In genomic region chr7:39487159-39487853, GRCm38 (mm10) we compare ENCODE assay signal across 8 mouse cellular contexts. TPM values are rescaled to one million over a fixed set of nuclear protein-coding genes. Genes with fewer than 3 reads are reported as not detected.
A peak's percentile ranks its signal among the peaks of the same experiment; 100 is the strongest.
DNase-seq lines count a peak whose midpoint lies in the region; ATAC-seq and TF ChIP-seq lines count a peak whose summit lies in the region.

No protein-coding gene starts in this region.

- WGBS in heart, embryonic 14.5 days = 10% methylated on average over 23 of the region's 23 CpGs
- WGBS in limb, embryonic 14.5 days = 18% methylated on average over 18 of the region's 23 CpGs

- ATAC-seq in heart, embryonic 14.5 days (ENCODE audit: insufficient number of reproducible peaks, insufficient read depth, low FRiP score, low read depth) = no peak
- peak; percentile 83 for ATAC-seq in limb, embryonic 14.5 days (ENCODE audit: low FRiP score, low read depth)
- no peak for ATAC-seq in monocyte, adult 5-6 weeks (replicated peaks; ENCODE audit: insufficient number of reproducible peaks, low FRiP score, low TSS enrichment, poor library complexity, severe bottlenecking)

- no peaks in the 10 kb centered on the region for H3K9me3 ChIP-seq in heart, embryonic 14.5 days (ENCODE audit: control insufficient read depth, low read length)
- H3K9me3 ChIP-seq in limb, embryonic 14.5 days (ENCODE audit: control insufficient read depth, low read length) = no peaks in the 10 kb centered on the region

- no peak overlapping the region for H3K27ac ChIP-seq in heart, embryonic 14.5 days (replicated peaks in 1 of 2; ENCODE audit: control insufficient read depth in 1 of 2, insufficient read depth in 1 of 2, low read depth in 2 of 2, low read length in 2 of 2)
- no peak overlapping the region for H3K27ac ChIP-seq in limb, embryonic 14.5 days (replicated peaks; ENCODE audit: low read depth, low read length)

- peak overlapping the region; percentile 43 to 55 for H3K4me3 ChIP-seq in heart, embryonic 14.5 days (ENCODE audit: control insufficient read depth in 1 of 2, insufficient read depth in 1 of 2, low read depth in 1 of 2, low read length in 2 of 2)
- H3K4me3 ChIP-seq in limb, embryonic 14.5 days (replicated peaks; ENCODE audit: low read length) = peak overlapping the region; percentile 51

- H3K36me3 ChIP-seq in heart, embryonic 14.5 days (ENCODE audit: control insufficient read depth, insufficient read depth, low read length) = no peaks in the 10 kb centered on the region
- H3K36me3 ChIP-seq in limb, embryonic 14.5 days (ENCODE audit: control insufficient read depth, insufficient read depth, low read length) = no peaks in the 10 kb centered on the region

- peak overlapping the region; percentile 58 for H3K9ac ChIP-seq in heart, embryonic 14.5 days (ENCODE audit: low read length)
- H3K9ac ChIP-seq in limb, embryonic 14.5 days (ENCODE audit: low read depth, low read length, severe bottlenecking) = peak overlapping the region; percentile 77

- no peaks in the 10 kb centered on the region for H3K4me1 ChIP-seq in heart, embryonic 14.5 days (ENCODE audit: control insufficient read depth in 2 of 2, insufficient read depth in 2 of 2, low read length in 2 of 2)
- no peaks in the 10 kb centered on the region for H3K4me1 ChIP-seq in limb, embryonic 14.5 days (ENCODE audit: control insufficient read depth, insufficient read depth, low read length)

- DNase-seq in layer of hippocampus, postnatal 14 days (ENCODE audit: low spot score in 2 of 2) = peak; percentile 14 to 25
- no peak for DNase-seq in layer of hippocampus, adult 18-20 months (ENCODE audit: low spot score in 2 of 2)
- DNase-seq in cerebellum, adult 9-11 months = peak; percentile 71
- peak; percentile 64 for DNase-seq in limb, embryonic 14.5 days (ENCODE audit: low spot score)
- peak; percentile 54 for DNase-seq in neural tube, embryonic 10.5 days (ENCODE audit: extremely low spot score, low spot score)
- DNase-seq in c-Kit-positive CD71-positive TER-119-positive erythroid progenitor cells, embryonic 14.5 days (ENCODE audit: low spot score) = no peak

- TF ChIP-seq POLR2A in limb, embryonic 14.5 days (IDR thresholded peaks at IDR 0.05; ENCODE audit: borderline replicate concordance, extremely low read depth, insufficient read depth, insufficient read length) = no peak

- H3K4me2 ChIP-seq in heart, embryonic 14.5 days (ENCODE audit: low read length) = peak overlapping the region; percentile 77
- peak overlapping the region; percentile 57 for H3K4me2 ChIP-seq in limb, embryonic 14.5 days (replicated peaks; ENCODE audit: low read depth, low read length, severe bottlenecking)

- H3K27me3 ChIP-seq in heart, embryonic 14.5 days (ENCODE audit: control insufficient read depth, insufficient read depth, low read length) = no peaks in the 10 kb centered on the region
- H3K27me3 ChIP-seq in limb, embryonic 14.5 days (ENCODE audit: control insufficient read depth, insufficient read depth, low read length) = no peaks in the 10 kb centered on the region

RNA-seq across cellular contexts. Expression of gene Zfp619, which starts 30.3 kb away (rescaled TPM):
- total RNA-seq in layer of hippocampus, postnatal 14 days (2021) = 1 to 10 TPM; 3.7 to 4.0 TPM
- 1 to 10 TPM; 3.2 to 3.6 TPM for total RNA-seq in layer of hippocampus, adult 18-20 months (2021)
- 2.0 and 2.4 TPM in 2 replicates for polyA plus RNA-seq in heart, embryonic 14.5 days (2014; fragmentation: Nextera tagmentation; extraction: Ambion mirVana)
- polyA plus RNA-seq in limb, embryonic 14.5 days (2012; rRNA removed) = 1.9 and 2.1 TPM in 2 replicates
- 2.7 and 3.0 TPM in 2 replicates for polyA plus RNA-seq in limb, embryonic 14.5 days (2014; fragmentation: Nextera tagmentation; extraction: Ambion mirVana)
- total RNA-seq in monocyte, adult 5-6 weeks (2017) = 4.3 to 5.4 TPM (median 4.9 TPM) in 3 replicates

Comparison
In these comparisons a context has a peak if more than half of its experiments do, and no peak if none do; other contexts are left out.
1. DNase-seq: peak in layer of hippocampus, postnatal 14 days (2 of 2), cerebellum, adult 9-11 months (single experiment), limb, embryonic 14.5 days (single experiment) and neural tube, embryonic 10.5 days (single experiment); none in layer of hippocampus, adult 18-20 months (0 of 2) and c-Kit-positive CD71-positive TER-119-positive erythroid progenitor cells, embryonic 14.5 days (single experiment).